Mouse (Mus musculus) ZHBTc4 (cell line): ENCODE data around the gene Cfdp1.

Source experiments
- DNase-seq: peaks from one replicate; pipeline ENCODE4 v3.0.0-alpha.2; 2011; ENCODE audit warnings: low read depth, low spot score

The Cfdp1 gene

GRCm38 (mm10) chr8:111769764-111770428, 84.2 kb downstream of the Cfdp1 start:
- DNase-seq = peak; percentile 58

DNA sequence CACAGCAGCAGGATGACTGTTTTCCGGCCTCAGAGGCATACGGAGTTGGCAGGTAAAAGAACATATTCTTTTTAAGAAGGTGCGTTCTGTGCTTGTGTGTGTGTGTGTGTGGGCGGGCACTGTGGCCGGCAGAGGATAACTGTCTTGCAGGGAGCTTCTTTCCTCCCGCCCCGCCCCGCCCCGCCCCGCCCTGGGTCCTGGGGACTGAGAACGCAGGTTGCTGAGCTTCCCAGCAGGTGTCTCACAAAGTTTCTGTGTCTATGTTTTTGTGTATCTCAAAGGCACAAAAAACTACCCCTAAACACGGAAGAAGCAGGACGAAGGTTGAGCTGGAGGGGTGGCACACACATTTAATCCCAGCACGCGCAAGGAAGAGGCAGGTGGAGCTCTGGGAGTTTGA, 84.8 kb downstream of the Cfdp1 start:
- peak; percentile 82 for DNase-seq

DNA sequence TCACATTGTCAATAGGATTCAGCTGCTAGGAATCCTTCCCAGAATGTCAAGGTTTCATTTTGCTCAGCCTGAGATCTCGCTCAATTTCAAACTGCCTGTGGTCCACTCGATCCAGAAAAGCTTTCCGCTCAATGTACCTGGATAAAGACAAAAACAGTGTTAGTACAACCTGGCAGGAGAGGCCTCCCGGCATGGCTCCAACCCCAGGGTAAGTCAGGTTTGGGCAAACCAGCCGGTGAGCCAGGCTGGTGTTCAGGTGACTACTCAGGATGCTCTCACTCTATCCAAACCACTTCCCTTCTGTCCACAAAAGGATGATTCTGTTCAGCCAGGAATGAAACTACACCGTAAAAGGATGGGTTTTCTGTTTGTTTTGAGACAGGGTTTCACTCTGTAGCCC, 85.4 kb downstream of the Cfdp1 start:
- DNase-seq = no peak

GRCm38 (mm10) chr8:111765616-111766015, 88.5 kb downstream of the Cfdp1 start:
- peak; percentile 93 for DNase-seq

- DNase-seq = peak; percentile 67
These were observed 89.0 kb downstream of the Cfdp1 start for GRCm38 (mm10) chr8:111765096-111765495.

GRCm38 (mm10) chr8:111760708-111761107, 93.4 kb downstream of the Cfdp1 start:
- DNase-seq = no peak

DNA sequence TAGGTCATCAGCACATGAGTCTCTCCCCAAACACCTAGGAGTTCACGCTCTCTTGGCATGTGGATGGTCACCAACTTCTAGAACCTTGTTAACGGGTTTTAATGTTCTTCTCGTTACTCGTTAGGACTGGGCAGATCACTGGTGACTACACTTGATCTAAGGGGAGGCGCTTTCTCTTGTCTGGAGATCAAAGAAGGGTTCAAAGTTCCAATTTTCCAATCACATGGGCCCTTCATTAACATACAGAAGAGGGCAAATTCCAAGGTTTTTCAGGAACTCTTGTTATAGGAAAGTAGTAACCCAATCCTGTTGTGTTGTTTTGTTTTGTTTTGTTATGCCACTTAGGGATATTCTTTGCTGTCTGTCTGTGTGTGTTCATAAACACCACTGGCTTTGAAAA, 95.3 kb downstream of the Cfdp1 start:
- DNase-seq = no peak

- DNase-seq = no peak
These were observed 96.5 kb downstream of the Cfdp1 start for GRCm38 (mm10) chr8:111757599-111757998.

GRCm38 (mm10) chr8:111754736-111755135, 99.4 kb downstream of the Cfdp1 start:
- DNase-seq = no peak

DNA sequence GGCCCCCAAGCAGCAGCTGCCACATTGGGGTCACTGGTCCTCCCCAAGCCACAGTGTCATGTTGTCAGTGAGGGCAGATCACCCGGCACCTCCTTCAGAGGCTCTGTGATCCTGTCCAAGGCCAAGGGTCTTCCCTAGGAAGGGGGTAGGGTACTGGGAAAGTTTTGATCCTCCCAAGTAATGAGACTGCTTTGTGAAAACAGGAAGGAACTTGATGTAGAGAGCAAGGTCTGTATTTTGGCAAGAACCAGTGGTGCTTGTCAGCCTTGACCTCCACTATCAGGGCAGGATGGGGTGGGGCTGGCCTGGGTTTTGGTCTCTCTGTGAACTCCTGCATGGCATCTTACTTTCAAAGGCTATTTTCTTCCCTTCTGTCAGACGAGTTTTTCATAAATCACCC, 100.0 kb downstream of the Cfdp1 start:
- DNase-seq = no peak

GRCm38 (mm10) chr8:111748766-111749165, 105.3 kb downstream of the Cfdp1 start:
- peak; percentile 65 for DNase-seq

- DNase-seq = no peak
These were observed 106.0 kb downstream of the Cfdp1 start for GRCm38 (mm10) chr8:111747866-111748649.

GRCm38 (mm10) chr8:111746582-111747465, 107.3 kb downstream of the Cfdp1 start:
- peak; percentile 35 for DNase-seq

DNA sequence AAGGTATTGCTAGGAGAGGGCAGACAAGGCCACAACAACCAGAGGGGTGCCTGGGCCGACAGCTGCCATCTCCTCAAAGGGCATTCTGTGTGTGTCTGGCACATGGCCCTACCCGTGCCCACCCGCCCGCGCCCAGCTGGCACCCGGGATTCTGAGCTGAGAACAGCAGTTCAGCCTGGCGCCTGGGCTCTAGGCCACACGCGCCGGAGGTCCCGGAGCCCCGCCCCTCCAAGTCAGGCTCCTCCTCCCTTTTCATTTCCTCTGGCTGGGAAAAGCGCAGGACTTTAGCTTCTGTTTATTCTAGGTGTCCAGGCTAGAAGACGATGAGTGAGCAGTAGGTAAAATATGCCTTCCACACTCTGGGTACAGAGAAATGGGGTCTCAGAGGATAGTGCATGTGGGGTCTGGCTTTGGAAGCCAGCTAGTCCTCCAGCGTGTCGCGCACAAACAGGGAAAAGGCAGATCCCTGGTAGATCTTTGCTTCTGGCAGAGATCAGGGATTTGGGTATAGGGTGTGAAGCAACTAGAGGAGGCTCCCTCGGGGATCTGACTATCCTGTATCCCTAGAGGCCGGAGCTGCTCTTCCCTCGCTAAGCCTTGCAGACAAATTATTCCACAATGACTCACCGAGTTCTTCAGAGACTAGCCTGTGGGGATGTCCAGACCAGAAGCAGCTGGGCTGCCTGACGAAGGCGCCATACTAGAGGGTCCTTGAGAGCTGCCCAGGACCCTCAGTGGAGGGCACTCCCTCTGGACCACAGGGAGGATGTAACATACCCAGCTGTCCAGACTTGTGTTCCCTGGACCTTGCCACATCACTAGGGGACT, 108.3 kb downstream of the Cfdp1 start:
- peak; percentile 79 for DNase-seq

- no peak for DNase-seq
These were observed 109.0 kb downstream of the Cfdp1 start for GRCm38 (mm10) chr8:111745086-111745485.

- peak; percentile 73 for DNase-seq
These were observed 110.0 kb downstream of the Cfdp1 start, which contains the start of gene Bcar1 for GRCm38 (mm10) chr8:111743792-111744696. TSS of gene Bcar1 (minus strand) at chr8:111743809.

GRCm38 (mm10) chr8:111743101-111743791, 110.8 kb downstream of the Cfdp1 start:
- DNase-seq = no peak

GRCm38 (mm10) chr8:111742261-111743037, 111.6 kb downstream of the Cfdp1 start:
- DNase-seq = no peak

GRCm38 (mm10) chr8:111741556-111741955, 112.5 kb downstream of the Cfdp1 start:
- no peak for DNase-seq
